Mouse (Mus musculus): Measurements from ENCODE around the gene Rnf187.

DNA sequence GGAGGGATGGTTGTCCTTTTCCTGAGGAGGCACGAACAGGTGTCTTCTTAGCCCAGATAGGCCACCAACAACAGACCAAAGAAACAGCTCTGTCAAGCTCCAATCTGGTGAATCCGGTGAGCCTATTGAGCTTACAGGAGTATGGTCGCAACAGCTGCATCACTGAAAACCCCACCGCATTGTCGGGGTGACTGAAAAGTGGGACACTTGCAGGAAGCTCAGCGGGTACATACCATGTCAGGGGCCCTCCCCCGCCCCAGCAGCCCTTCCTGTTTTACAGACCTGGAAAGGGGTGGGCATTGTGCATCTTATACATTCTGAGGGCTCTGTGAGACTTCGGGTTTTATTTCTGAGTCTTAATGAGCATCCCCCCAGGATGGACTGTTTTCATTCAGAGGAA is 55.0 kb downstream of the Rnf187 start:
- TF ChIP-seq CTCF (IDR thresholded peaks at IDR 0.05; ENCODE audit: low read depth, low read length) (no peak), POLR2A (IDR thresholded peaks at IDR 0.05; ENCODE audit: borderline replicate concordance, low read depth, low read length) (no peak)
